Mouse (Mus musculus): ENCODE results near the gene Clnk. TPM values are rescaled to one million over a fixed set of nuclear protein-coding genes. Genes with fewer than 3 reads are reported as not detected.

Clnk gene
- 0.56 TPM for total RNA-seq (2023)

GRCm38 (mm10) chr5:38876622-38877021, at the start of gene Clnk:
Gene Clnk (minus strand): TSS chr5:38876812.

GRCm38 (mm10) chr5:38684164-38684911, 192.3 kb downstream of the Clnk start, which contains the start of gene Zfp518b:
Gene Zfp518b (minus strand): TSS chr5:38684826.

Other genes with a start within 250 kb of the Clnk start
- gene Zfp518b, start 192.0 kb downstream of the Clnk start, total RNA-seq (2023) = 0.71 TPM